Mouse (Mus musculus): ENCODE measurements at regions not wholly inside any gene's neighbourhood (a gene's known extent, or its start where the extent isn't known, plus 50 kb on each side); places are given as distances from the start of the nearest gene placed in this dataset.

- peak; percentile 97 for DNase-seq (ENCODE audit: low read depth)
- no peak for TF ChIP-seq POLR2A (IDR thresholded peaks at IDR 0.05; ENCODE audit: borderline replicate concordance, extremely low read depth, insufficient read depth, insufficient read length, poor library complexity, severe bottlenecking)
- TF ChIP-seq CTCF (IDR thresholded peaks at IDR 0.05; ENCODE audit: borderline replicate concordance, extremely low read depth, insufficient read depth, insufficient read length) = peak; percentile 92
Observed at GRCm38 (mm10) chr1:41810318-41810964, 885.1 kb upstream of the Pou3f3 start.

DNA sequence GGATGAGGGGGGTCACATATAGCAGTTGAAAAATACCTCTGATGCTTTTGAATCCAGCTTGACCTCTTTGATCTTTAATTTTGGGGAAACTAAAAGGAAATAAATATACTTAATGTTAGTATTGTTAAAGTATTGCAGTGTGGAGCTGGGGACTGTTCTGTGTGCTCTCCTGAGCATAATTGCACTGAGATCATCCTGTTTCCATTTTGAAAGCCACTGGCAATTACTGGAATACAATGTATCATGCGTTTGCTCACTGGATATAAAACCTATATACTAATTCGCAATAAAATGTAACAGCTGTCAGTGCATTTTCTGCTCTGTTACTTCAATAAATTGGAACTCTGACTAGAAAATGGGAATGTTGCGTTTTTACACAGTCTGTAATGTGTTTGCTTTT lies 884.4 kb upstream of the Pou3f3 start:
- DNase-seq (ENCODE audit: low read depth) = peak; percentile 69
- TF ChIP-seq POLR2A (IDR thresholded peaks at IDR 0.05; ENCODE audit: borderline replicate concordance, extremely low read depth, insufficient read depth, insufficient read length, poor library complexity, severe bottlenecking) = no peak
- no peak for TF ChIP-seq CTCF (IDR thresholded peaks at IDR 0.05; ENCODE audit: borderline replicate concordance, extremely low read depth, insufficient read depth, insufficient read length)

DNA sequence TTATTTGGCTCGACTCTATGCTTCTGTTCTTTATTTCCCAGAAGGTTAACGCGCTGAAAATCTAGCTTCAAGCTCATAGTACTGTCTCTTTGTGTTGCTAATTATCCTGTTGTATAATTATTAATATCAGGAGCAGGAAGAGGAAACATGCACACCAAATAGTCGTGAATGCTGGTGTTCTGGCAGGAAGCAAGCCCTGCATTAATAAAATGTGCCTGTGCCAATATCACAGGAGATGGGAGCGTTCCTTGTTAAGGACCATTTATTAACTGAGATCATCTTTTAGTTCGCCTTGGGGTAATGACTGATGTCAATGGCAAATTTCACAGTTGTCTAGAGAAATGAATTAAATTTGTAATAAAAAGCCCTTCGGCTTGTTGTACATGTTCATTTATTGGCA lies 883.5 kb upstream of the Pou3f3 start:
- peak; percentile 89 for DNase-seq (ENCODE audit: low read depth)
- TF ChIP-seq POLR2A (IDR thresholded peaks at IDR 0.05; ENCODE audit: borderline replicate concordance, extremely low read depth, insufficient read depth, insufficient read length, poor library complexity, severe bottlenecking) (no peak), CTCF (IDR thresholded peaks at IDR 0.05; ENCODE audit: borderline replicate concordance, extremely low read depth, insufficient read depth, insufficient read length) (no peak)

- no peak for TF ChIP-seq POLR2A (IDR thresholded peaks at IDR 0.05; ENCODE audit: borderline replicate concordance, extremely low read depth, insufficient read depth, insufficient read length, poor library complexity, severe bottlenecking)
- no peak for TF ChIP-seq CTCF (IDR thresholded peaks at IDR 0.05; ENCODE audit: borderline replicate concordance, extremely low read depth, insufficient read depth, insufficient read length)
- peak; percentile 97 for DNase-seq (ENCODE audit: low read depth)
Observed at GRCm38 (mm10) chr1:41814032-41815005, 881.2 kb upstream of the Pou3f3 start.

GRCm38 (mm10) chr1:41815021-41815420 lies 880.5 kb upstream of the Pou3f3 start:
- TF ChIP-seq CTCF (IDR thresholded peaks at IDR 0.05; ENCODE audit: borderline replicate concordance, extremely low read depth, insufficient read depth, insufficient read length) = no peak
- TF ChIP-seq POLR2A (IDR thresholded peaks at IDR 0.05; ENCODE audit: borderline replicate concordance, extremely low read depth, insufficient read depth, insufficient read length, poor library complexity, severe bottlenecking) = no peak
- peak; percentile 62 for DNase-seq (ENCODE audit: low read depth)

DNA sequence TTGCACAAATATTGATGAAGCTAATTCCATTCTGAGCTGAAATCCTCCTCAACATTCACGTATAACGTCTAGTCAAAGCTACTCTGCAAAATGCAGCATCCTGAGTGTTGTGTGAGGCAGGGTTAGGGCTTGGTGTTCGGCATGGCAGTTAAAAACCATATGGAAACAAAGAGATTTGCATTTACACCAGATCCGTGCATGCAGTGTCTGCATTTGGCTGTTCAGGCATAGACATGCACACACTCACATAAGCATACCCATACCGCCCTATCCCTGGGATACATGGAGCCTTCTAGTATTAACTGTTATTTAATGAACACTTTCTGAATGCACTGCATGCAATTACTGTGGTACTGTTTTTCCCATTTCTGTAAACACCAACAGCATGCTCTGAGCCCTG lies 872.8 kb upstream of the Pou3f3 start:
- DNase-seq (ENCODE audit: low read depth) = peak; percentile 61
- no peak for TF ChIP-seq POLR2A (IDR thresholded peaks at IDR 0.05; ENCODE audit: borderline replicate concordance, extremely low read depth, insufficient read depth, insufficient read length, poor library complexity, severe bottlenecking)
- TF ChIP-seq CTCF (IDR thresholded peaks at IDR 0.05; ENCODE audit: borderline replicate concordance, extremely low read depth, insufficient read depth, insufficient read length) = no peak

- peak; percentile 53 for DNase-seq (ENCODE audit: low read depth)
- TF ChIP-seq POLR2A (IDR thresholded peaks at IDR 0.05; ENCODE audit: borderline replicate concordance, extremely low read depth, insufficient read depth, insufficient read length, poor library complexity, severe bottlenecking) (no peak), CTCF (IDR thresholded peaks at IDR 0.05; ENCODE audit: borderline replicate concordance, extremely low read depth, insufficient read depth, insufficient read length) (no peak)
Observed at GRCm38 (mm10) chr1:41825223-41825622, 870.3 kb upstream of the Pou3f3 start.

GRCm38 (mm10) chr1:41831641-41832040 lies 863.9 kb upstream of the Pou3f3 start:
- DNase-seq (ENCODE audit: low read depth) = no peak
- TF ChIP-seq POLR2A (IDR thresholded peaks at IDR 0.05; ENCODE audit: borderline replicate concordance, extremely low read depth, insufficient read depth, insufficient read length, poor library complexity, severe bottlenecking) (no peak), CTCF (IDR thresholded peaks at IDR 0.05; ENCODE audit: borderline replicate concordance, extremely low read depth, insufficient read depth, insufficient read length) (no peak)

All from brain, embryonic 14.5 days (tissue).